Mouse (Mus musculus) midbrain, postnatal 0 days (tissue): ENCODE measurements around the gene Kbtbd13. TPM values are rescaled to one million over a fixed set of nuclear protein-coding genes. Genes with fewer than 3 reads are reported as not detected.

Experiments
- ATAC-seq: fragments of 200-750 bp; cut with Nextera tagmentation; 2 replicates; pipeline ENCODE4 v1.8.0; 2017; ENCODE audit warnings: moderate number of reproducible peaks, mild to moderate bottlenecking, moderate TSS enrichment, moderate library complexity; ENCODE audit not compliant: low FRiP score
- DNase-seq: peaks from one replicate; pipeline ENCODE4 v3.0.0-alpha.2; 2015; ENCODE audit warnings: low spot score
- H3K27ac ChIP-seq: fragments of 300-500 bp; sonication (generic); 2 replicates; pipeline ENCODE4 v1.5.1; 2014; ENCODE audit warnings: low read depth, mild to moderate bottlenecking, low read length, mixed read lengths
- H3K27me3 ChIP-seq: fragments of 300-500 bp; sonication (generic); 2 replicates; pipeline ENCODE4 v1.6.1; 2014; ENCODE audit warnings: low read length, control low read depth, mixed read lengths; ENCODE audit not compliant: insufficient read depth
- H3K36me3 ChIP-seq: fragments of 300-500 bp; sonication (generic); 2 replicates; pipeline ENCODE4 v1.6.1; 2014; ENCODE audit warnings: low read length, control low read depth, mixed read lengths; ENCODE audit not compliant: insufficient read depth
- H3K4me1 ChIP-seq: fragments of 300-500 bp; sonication (generic); 2 replicates; pipeline ENCODE4 v1.6.1; 2014; ENCODE audit warnings: mild to moderate bottlenecking, control low read depth, antibody characterized with exemption, low read length, mixed read lengths; ENCODE audit not compliant: insufficient read depth
- H3K4me2 ChIP-seq: fragments of 300-500 bp; sonication (generic); 2 replicates; pipeline ENCODE4 v1.6.1; 2014; ENCODE audit warnings: low read depth, mild to moderate bottlenecking, low read length, mixed read lengths; ENCODE audit not compliant: poor library complexity, severe bottlenecking
- H3K4me3 ChIP-seq: fragments of 300-500 bp; sonication (generic); 2 replicates; pipeline ENCODE4 v1.5.1; 2014; ENCODE audit warnings: low read depth, mild to moderate bottlenecking, low read length, moderate library complexity
- H3K9ac ChIP-seq: fragments of 300-500 bp; sonication (generic); replicated peaks from 2 replicates; pipeline ENCODE4 v1.6.1; 2014; ENCODE audit warnings: mild to moderate bottlenecking, low read length, moderate library complexity, mixed read lengths; ENCODE audit not compliant: poor library complexity, severe bottlenecking
- H3K9me3 ChIP-seq: fragments of 300-500 bp; sonication (generic); 2 replicates; pipeline ENCODE4 v1.6.1; 2016; ENCODE audit warnings: low read length, control low read depth
- CTCF ChIP-seq: IDR thresholded peaks from 2 replicates; pipeline ENCODE4 v1.5.1; 2016; ENCODE audit warnings: antibody characterized with exemption, mild to moderate bottlenecking
- WGBS: fragments of 180-500 bp; shearing (Covaris S2); extraction: QIAGEN DNeasy Blood & Tissue Kit; methylation state at CpG from one replicate; pipeline ENCODE4 v1.1.7; 2014; 5-methylcytosine and 5-hydroxymethylcytosine counted together
- polyA plus RNA-seq: library from polyadenylated mRNA; unstranded; fragments of >200 nt; fragmentation: Nextera tagmentation; extraction: Ambion mirVana; gene quantifications from 2 replicates; pipeline ENCODE4 v1.2.1, GENCODE M21; 2015
- total RNA-seq: library from RNA; depleted of rRNA; stranded (reverse); fragments of >200 nt; gene quantifications from 2 replicates; pipeline ENCODE4 v1.2.3, GENCODE M21; 2014

Gene Kbtbd13
- total and polyA plus RNA-seq, 2 experiments from 2014 or later: 0.74 to 1.0 TPM

- Histone ChIP-seq H3K4me3 (no peak overlapping the region), H3K9me3 (no peaks in the 10 kb centered on the region), H3K4me2 (no peak overlapping the region), H3K4me1 (no peaks in the 10 kb centered on the region), H3K36me3 (no peaks in the 10 kb centered on the region), H3K27ac (no peak overlapping the region), H3K27me3 (no peaks in the 10 kb centered on the region), H3K9ac (no peak overlapping the region)
- peak; percentile 71 for DNase-seq
- TF ChIP-seq CTCF: no peak
- 72% methylated on average over 15 of the region's 15 CpGs for WGBS
- no peak for ATAC-seq
Measured at GRCm38 (mm10) chr9:65404331-65405183, 13.1 kb upstream of the Kbtbd13 start.

DNA sequence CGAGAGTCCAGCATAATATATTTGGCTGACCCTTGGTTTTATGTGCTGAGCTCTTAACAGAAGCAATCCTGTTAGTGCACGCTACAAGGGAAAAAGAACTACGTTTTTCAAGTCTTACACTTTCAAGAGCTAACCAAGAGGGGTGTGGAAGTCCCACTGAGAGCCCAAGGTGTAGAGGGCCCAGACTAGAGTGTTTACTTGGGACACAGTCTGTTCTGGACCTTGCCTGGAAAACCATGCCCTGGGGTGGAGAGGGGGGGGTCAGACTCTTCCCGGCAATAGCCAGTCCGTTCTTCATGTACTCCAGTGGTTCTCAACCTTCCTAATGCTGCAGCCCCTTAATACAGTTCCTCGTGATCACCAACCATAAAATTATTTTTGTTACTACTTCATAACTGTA, 8.5 kb upstream of the Kbtbd13 start:
- no peak for DNase-seq
- no peaks in the 10 kb centered on the region for H3K36me3 ChIP-seq
- H3K4me3 ChIP-seq: no peak overlapping the region
- no peak overlapping the region for H3K9ac ChIP-seq
- no peaks in the 10 kb centered on the region for H3K4me1 ChIP-seq
- TF ChIP-seq CTCF: no peak
- no peaks in the 10 kb centered on the region for H3K9me3 ChIP-seq
- no peak for ATAC-seq
- WGBS: 82% methylated on average over 6 of the region's 6 CpGs
- H3K4me2 ChIP-seq: no peak overlapping the region
- H3K27me3 ChIP-seq: no peaks in the 10 kb centered on the region
- no peak overlapping the region for H3K27ac ChIP-seq

GRCm38 (mm10) chr9:65398279-65398678, 6.8 kb upstream of the Kbtbd13 start, which contains the start of gene Rasl12:
Rasl12 (plus strand) TSS chr9:65398506.
- DNase-seq (peak; percentile 74), ATAC-seq (peak; percentile 47; the same call in 1 of the 2 replicates)
- Histone ChIP-seq H3K4me1 (no peaks in the 10 kb centered on the region), H3K4me2 (peak within 1 kb of the TSS; percentile 69), H3K36me3 (no peaks in the 10 kb centered on the region), H3K9me3 (no peaks in the 10 kb centered on the region), H3K27me3 (no peaks in the 10 kb centered on the region), H3K27ac (no peak within 1 kb of the TSS), H3K4me3 (peak within 1 kb of the TSS; percentile 42), H3K9ac (peak within 1 kb of the TSS; percentile 59)
- under 1% methylated on average over 22 of the region's 24 CpGs for WGBS
- no peak for TF ChIP-seq CTCF

DNA sequence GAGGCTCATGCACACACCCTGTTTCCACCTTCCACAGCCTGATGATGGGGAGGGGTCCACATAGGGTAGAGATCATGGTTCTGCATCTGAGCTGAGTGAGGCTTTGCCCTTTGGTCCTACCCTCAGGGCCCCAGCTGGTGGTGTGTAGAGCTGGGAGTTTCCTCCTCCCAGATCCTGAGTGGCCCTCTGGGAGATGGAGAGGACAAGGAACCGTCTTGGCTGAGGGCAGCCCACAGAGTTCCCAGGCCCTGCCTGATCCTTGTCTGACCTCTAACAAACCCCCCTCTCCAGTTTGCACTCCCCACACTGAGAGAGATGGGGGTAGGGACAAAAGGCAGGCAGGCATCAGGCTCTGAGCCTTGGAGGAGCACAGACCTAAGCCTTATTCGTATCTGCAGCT, 2.9 kb upstream of the Kbtbd13 start:
- Histone ChIP-seq H3K27ac (no peak overlapping the region), H3K36me3 (no peaks in the 10 kb centered on the region), H3K9me3 (no peaks in the 10 kb centered on the region), H3K9ac (no peak overlapping the region), H3K4me3 (no peak overlapping the region), H3K4me2 (no peak overlapping the region), H3K4me1 (no peaks in the 10 kb centered on the region), H3K27me3 (peaks cover 22% of the 10 kb centered on the region)
- WGBS: 63% methylated on average over 2 of the region's 2 CpGs
- ATAC-seq (no peak), DNase-seq (no peak)
- TF ChIP-seq CTCF: no peak

DNA sequence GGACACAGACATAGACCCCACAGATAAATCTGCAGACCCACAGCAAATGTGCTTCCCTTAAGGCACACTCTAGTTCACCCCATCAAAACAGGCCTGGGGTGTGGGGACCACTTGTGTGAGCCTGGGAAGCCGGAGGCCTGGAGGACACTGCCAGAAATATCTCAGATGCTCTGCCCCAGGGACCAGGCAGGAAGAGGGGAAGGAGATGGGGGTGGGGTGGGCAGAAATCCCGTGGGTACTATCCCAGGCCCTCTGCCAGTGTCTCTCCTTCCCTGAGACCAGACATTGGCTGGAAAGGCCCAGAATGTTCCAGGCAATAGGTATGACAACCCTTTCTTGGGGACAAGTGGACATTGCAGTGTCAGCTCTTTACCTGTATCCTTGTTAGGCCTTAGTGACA, 2.2 kb upstream of the Kbtbd13 start:
- 45% methylated on average over 2 of the region's 2 CpGs for WGBS
- no peaks in the 10 kb centered on the region for H3K4me1 ChIP-seq
- no peaks in the 10 kb centered on the region for H3K36me3 ChIP-seq
- H3K27me3 ChIP-seq: peaks cover 22% of the 10 kb centered on the region
- H3K4me3 ChIP-seq: no peak overlapping the region
- DNase-seq: no peak
- no peak for TF ChIP-seq CTCF
- H3K4me2 ChIP-seq: no peak overlapping the region
- no peaks in the 10 kb centered on the region for H3K9me3 ChIP-seq
- H3K9ac ChIP-seq: no peak overlapping the region
- H3K27ac ChIP-seq: no peak overlapping the region
- no peak for ATAC-seq

GRCm38 (mm10) chr9:65392638-65393364, 1.3 kb upstream of the Kbtbd13 start:
- Histone ChIP-seq H3K36me3 (no peaks in the 10 kb centered on the region), H3K4me3 (no peak overlapping the region), H3K27ac (no peak overlapping the region), H3K4me1 (no peaks in the 10 kb centered on the region), H3K9ac (no peak overlapping the region), H3K27me3 (peaks cover 22% of the 10 kb centered on the region), H3K9me3 (no peaks in the 10 kb centered on the region), H3K4me2 (no peak overlapping the region)
- peak; percentile 75 for TF ChIP-seq CTCF
- ATAC-seq (no peak), DNase-seq (peak; percentile 47)
- WGBS: 25% methylated on average over 6 of the region's 6 CpGs
